Mouse (Mus musculus) thymus, adult 18-20 months (tissue): Measurements from ENCODE around the gene Chit1.

Source experiments
- DNase-seq, 2 experiments: peaks; one replicate each; pipeline ENCODE4 v3.0.0; 2022; ENCODE audit warnings: mixed read lengths in 2 of 2

Chit1 gene

DNA sequence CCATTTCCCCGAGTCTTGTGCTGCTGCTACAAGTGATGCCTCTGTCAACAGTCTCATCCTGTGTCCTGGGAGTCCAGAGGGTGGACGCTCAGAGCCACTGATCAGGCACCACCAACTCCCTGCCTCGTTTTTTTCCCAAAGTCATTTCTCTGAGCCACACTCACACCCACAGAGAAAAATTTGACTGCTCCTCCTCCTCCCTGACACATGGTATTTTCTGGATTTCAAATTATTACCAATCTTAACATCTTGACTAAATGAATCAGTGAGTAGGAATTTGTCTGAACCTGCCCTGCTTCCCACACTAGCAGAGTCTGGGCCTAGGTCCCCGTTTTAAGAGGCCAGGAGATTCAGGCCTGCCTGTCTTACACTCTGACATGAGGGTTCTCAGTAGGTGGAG lies 81.0 kb downstream of the Chit1 start:
- no peak for DNase-seq

DNA sequence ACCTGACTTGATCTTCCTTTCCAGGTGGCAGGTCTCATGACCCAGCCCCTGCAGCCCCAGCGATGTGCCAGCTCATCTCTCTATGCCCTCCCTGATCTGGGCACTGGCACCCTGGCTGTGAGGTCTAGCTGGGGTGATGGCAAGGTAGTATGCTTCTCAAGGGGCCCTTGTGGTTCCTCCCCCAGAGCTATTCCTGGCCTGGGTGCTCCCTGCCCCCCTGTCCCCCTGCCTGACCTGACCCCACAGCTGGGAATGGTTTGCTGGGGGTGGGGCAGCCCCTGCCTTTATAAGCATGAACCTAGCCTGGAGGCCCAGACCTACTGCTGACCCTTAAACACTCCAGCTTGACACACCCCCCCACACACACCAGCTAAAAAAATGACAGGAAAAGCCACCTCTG lies 82.1 kb downstream of the Chit1 start, which contains the start of gene Mybph:
Mybph (plus strand) TSS at position 323 of the 400 bp plus-strand sequence.
- no peak for DNase-seq

DNA sequence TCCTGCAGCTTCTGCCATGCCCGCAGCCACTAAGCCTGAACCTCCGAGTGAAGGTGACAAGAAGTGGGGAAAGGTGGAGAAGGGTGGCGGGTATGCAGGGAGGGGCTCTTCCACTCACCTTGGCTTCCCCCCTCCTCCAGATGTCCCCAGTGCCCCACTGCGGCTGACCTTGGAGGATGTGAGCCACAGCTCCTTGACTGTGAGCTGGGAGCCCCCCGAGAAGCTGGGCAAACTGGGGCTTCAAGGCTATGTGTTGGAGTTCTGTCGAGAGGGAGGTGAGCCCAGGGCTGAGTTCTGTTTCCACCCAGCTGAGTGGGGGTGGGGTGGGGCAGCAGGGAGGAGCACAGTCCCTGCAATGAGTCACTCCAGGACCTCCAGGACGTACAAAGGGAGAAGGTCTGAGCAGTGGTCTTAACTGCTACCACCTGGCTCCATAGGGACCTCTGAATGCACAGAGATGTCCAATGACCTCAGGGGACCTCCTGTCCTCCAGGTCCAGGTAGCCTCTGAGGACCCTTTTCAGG lies 82.7 kb downstream of the Chit1 start:
- DNase-seq: no peak

DNA sequence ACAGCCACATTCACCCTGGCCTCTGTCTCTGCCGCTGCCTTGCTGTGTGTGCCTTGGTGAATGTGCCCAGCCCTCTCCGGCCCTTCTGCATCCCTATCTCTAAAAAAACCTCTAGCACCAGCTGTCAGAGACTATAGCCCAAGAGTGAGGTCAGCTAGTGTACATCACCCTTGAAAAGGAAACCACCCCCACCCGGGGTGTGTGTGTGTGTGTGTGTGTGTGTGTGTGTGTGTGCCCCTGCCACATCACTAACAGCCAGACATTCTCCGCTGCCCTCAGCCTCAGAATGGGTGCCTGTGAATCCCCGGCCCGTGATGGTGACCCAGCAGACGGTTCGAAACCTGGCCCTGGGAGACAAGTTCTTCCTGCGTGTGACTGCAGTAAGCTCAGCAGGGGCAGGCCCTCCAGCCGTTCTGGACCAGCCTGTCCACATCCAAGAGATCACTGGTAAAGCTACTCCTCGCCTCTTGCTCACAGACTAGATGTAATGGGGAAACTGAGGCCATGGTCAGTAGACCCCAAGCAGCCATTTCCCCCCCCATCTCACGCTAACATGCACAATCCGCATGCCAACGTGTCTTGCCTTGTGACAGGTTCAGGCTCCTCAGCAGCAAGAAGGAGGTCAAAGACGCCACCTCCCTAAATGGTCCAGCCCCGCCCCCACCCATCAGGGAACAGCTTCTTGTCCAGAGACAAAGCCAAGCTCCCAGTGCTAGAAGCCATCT lies 83.4 kb downstream of the Chit1 start:
- no peak for DNase-seq

DNA sequence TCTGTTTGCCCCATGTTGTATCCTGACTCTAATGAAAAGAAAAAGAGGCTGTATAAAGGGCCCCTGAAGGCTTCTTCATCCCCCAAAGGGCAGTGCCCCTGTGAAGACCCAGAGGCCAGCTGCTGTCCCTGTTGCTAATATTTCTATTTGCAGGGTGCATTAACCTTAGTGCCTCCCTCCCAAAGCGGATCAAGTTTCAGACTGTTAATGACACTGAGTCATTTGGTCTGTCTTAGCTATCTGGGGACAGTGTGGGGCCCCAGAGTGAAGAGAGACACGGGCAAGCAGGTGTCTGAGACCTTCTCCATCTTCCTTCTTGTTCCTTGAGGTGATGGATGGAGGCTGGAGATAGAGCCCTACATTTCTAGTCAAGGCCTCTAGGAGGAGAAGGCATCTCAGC lies 84.1 kb downstream of the Chit1 start:
- DNase-seq: no peak

DNA sequence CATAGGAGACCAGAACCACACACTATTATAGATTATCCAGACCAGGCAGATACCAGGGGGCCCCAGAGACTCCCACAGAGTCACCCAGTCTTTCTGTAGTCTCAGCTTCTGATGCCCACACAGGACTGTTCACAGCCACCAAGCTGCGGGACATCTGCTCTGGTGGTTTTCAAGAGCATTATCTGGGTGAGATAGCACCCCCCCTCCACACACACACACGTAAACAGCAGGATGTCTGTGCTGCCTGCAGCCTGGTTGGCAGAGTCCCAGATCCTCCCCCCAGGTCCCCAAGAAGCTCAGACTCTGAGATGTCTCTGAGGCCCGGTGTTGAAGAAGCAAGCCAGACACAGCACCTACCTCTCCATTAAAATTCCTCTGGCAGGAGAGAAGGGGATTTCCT lies 84.5 kb downstream of the Chit1 start:
- DNase-seq: no peak

DNA sequence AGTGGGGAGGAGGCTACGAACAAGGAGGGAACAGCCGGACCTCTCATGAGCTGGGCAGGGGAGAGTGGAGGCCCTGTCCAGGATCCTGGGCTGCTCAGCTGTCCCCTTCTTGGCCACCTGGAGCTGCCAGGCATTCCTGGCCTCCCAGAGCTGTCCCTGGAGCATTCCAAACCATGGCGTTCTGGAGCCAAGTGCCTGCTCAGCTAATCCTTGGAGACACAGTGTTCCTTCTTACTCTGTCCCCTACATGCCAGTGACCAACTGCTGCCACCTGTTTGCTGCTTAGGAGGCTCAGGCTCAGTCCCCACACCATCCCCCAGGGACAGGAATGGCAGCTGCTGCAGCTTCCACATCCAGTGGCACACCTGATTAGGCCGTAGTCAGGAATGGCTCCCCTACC lies 84.9 kb downstream of the Chit1 start:
- no peak for DNase-seq

DNA sequence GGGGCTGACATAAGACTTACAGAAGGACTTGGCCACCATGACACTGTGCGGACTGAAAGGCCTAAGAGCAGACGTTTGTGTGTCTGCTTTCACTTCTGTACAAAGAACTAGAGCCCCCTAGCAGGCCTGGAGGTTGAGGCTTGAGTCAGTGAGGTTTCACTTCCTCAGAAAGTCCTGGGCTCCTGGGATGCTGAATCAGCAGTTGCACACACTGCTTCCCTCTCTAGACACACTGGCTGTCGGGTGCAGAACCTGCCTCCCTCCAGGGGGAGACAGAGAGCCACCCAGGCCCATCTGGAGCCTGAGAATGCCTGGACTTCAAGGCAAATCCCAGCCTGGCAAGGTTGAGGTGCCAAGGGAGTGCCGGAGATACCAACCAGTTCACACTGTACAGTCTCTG lies 85.3 kb downstream of the Chit1 start:
- peak; percentile 26 to 45 for DNase-seq

DNA sequence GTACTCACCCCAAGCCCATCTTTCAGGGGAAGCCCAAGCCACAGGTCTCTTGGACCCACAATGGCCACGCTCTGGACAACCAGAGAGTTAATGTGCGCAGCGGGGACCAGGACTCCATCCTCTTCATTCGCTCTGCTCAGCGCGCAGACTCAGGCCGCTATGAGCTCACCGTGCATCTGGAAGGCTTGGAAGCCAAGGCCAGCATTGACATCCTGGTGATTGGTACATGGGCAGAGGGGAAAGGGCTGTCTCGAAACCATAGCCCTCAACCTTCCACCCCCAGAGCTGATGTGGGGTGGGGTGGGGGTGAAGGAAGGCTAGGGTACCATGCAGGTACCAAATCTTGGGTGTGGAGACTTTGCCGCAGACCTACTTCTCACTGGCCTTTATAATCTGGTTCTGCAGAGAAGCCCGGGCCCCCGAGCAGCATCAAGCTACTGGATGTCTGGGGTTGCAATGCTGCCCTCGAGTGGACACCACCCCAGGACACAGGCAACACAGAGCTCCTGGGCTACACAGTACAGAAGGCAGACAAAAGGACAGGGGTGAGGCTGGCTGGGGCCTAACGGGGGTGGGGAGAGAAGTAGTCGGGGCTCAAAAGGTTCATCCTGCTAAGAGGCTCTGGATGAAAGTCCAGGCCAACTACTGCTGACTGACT lies 86.4 kb downstream of the Chit1 start:
- DNase-seq: no peak

DNA sequence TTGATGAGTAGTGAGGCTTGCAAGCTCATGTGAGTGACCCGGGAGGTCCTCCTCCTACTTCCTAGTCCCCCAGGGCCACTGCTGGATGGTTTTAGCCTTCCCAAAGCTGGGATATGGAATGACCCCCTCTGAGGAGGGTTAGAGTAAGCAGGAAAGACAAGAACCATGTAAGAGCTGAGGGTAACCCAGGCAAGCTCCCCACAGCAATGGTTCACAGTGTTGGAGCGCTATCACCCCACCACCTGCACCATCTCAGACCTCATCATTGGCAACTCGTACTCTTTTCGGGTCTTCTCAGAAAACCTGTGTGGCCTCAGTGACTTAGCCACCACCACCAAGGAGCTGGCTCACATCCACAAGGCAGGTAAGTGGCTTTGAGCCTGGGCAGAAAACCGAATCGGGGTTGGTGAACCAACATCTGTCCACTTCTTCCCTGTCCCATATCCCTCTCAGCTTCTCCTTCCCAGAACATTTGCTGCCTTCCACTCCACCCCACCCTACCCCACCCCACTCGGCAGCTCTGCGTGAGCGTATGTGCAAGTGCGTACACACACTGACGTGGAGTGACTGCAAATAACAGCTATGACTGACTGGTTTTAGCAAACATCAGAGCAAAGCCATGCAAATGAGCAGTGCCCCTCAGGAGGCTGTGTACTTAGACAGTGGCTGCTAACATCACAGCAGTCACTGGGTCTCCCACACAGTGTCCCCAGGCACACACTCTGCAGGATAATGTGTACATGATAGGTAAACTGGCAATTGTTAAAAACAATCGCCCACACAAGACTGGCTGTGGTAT lies 87.4 kb downstream of the Chit1 start:
- DNase-seq: no peak

DNA sequence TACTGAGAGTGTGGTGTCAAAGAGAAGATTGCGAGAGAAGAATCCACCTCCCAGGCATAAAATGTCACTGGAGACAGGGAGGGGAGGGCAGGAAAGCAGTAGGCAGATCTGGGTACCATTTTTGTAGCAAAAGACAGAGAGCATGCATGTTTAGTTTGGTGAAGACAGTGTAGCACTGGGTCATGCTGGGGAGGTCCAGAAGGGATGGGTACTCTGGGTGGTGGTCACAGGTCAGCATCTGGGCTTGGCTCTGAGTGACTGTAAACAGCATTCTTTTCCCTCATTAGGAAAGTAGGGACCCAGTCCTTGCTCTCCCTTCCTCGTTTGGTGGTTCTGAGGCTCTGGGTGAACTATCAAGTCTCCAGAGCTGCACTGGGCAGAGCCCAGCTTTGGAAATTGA lies 89.4 kb downstream of the Chit1 start:
- DNase-seq: no peak
